Mouse (Mus musculus) ES-Bruce4 (cell line): Measurements from ENCODE around the gene Zcchc24.

ENCODE experiments used
- CTCF ChIP-seq: IDR thresholded peaks from one replicate; pipeline ENCODE4 v1.8.1; 2011; ENCODE audit warnings: low read depth, low read length
- EP300 ChIP-seq: IDR thresholded peaks from 2 replicates; pipeline ENCODE4 v1.6.1; 2011; ENCODE audit warnings: low read depth, low read length; ENCODE audit not compliant: insufficient read depth
- POLR2A ChIP-seq: IDR thresholded peaks from one replicate; pipeline ENCODE4 v1.8.1; 2011; ENCODE audit warnings: low read length; ENCODE audit not compliant: insufficient read depth

- TF ChIP-seq CTCF (no peak), POLR2A (no peak), EP300 (no peak)
Observed at GRCm38 (mm10) chr14:25795067-25795466, 26.2 kb upstream of the Zcchc24 start.
